In the genomic region with DNA sequence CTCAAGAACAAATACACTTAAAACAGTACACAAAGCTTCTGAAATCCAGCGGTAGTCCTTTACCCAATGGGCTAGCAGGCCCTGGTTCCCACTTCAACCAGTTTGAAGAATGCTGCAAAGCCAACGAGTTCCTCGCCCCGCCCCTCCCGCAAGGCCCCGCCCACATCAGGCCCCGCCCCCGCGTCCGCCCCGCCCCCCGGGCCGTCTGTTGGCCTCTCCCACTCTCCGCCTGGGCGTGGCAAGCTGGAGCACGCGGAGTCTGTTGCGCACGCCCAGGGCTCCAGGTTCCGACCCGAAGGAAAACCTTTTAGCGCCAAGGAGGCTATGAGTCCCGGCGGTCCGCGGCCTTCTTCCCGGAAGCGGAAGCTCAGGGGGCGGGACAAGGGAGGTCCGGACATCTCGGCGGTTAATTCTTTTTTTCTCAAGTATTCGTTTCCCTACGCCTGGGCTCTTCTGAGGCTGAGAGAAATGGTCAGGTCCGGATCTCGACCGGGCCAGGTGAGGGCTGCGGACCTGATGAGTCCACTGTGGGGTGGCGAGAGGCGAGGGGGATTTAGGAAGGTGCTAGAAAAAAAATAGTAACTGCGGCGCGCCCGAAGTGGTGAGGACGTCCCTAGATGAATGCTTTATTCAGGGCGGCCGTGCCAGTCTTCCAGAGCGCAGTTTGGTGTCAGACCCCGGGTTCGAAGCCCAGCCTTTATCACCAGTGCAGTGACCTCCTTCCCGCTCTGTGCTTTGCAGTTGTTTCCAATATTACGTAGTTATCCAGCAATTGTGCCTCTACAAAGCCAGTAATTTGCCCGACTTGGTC, we compare ENCODE assay signal across 7 mouse cellular contexts. TPM values are rescaled to one million over a fixed set of nuclear protein-coding genes. Genes with fewer than 3 reads are reported as not detected.
A peak's percentile ranks its signal among the peaks of the same experiment; 100 is the strongest.
DNase-seq lines count a peak whose midpoint lies in the region; ATAC-seq lines count a peak whose summit lies in the region.

A gene (plus strand): TSS at position 283 of the 811 bp plus-strand sequence.

- DNase-seq in adrenal gland, postnatal 10 days, result peak; percentile 92
- peak; percentile 95 for DNase-seq in embryonic facial prominence, embryonic 10.5 days (ENCODE audit: low spot score)
- DNase-seq in kidney, adult 11 months, result peak; percentile 92
- peak; percentile 97 for DNase-seq in limb, embryonic 10.5 days (ENCODE audit: low spot score)
- DNase-seq in spleen, adult 12 weeks (ENCODE audit: low spot score), result peak; percentile 70

- H3K27me3 ChIP-seq in embryonic facial prominence, embryonic 10.5 days (replicated peaks; ENCODE audit: low read depth, poor library complexity, severe bottlenecking), result no peaks in the 10 kb centered on the region
- no peaks in the 10 kb centered on the region for H3K27me3 ChIP-seq in limb, embryonic 10.5 days (ENCODE audit: low read depth, poor library complexity, severe bottlenecking)
- no peaks in the 10 kb centered on the region for H3K27me3 ChIP-seq in midbrain, embryonic 13.5 days

- H3K4me1 ChIP-seq in embryonic facial prominence, embryonic 10.5 days, result peaks cover 13% of the 10 kb centered on the region
- peaks cover 11% of the 10 kb centered on the region for H3K4me1 ChIP-seq in limb, embryonic 10.5 days
- H3K4me1 ChIP-seq in midbrain, embryonic 13.5 days (replicated peaks), result peaks cover 6% of the 10 kb centered on the region

- H3K36me3 ChIP-seq in embryonic facial prominence, embryonic 10.5 days (replicated peaks), result peaks cover 7% of the 10 kb centered on the region
- H3K36me3 ChIP-seq in limb, embryonic 10.5 days, result peaks cover 7% of the 10 kb centered on the region; the same call in 1 of the 2 replicates
- no peaks in the 10 kb centered on the region for H3K36me3 ChIP-seq in midbrain, embryonic 13.5 days

- ATAC-seq in granulocyte monocyte progenitor cell, adult 5-6 weeks (replicated peaks; ENCODE audit: poor library complexity, severe bottlenecking), result peak; percentile 99
- peak; percentile 94 for ATAC-seq in midbrain, embryonic 13.5 days

- peak within 1 kb of the TSS; percentile 68 for H3K4me2 ChIP-seq in midbrain, embryonic 13.5 days (replicated peaks)

- no peaks in the 10 kb centered on the region for H3K9me3 ChIP-seq in embryonic facial prominence, embryonic 10.5 days
- no peaks in the 10 kb centered on the region for H3K9me3 ChIP-seq in limb, embryonic 10.5 days (replicated peaks)
- H3K9me3 ChIP-seq in midbrain, embryonic 13.5 days, result no peaks in the 10 kb centered on the region

- H3K4me3 ChIP-seq in embryonic facial prominence, embryonic 10.5 days, result peak within 1 kb of the TSS; percentile 84
- H3K4me3 ChIP-seq in limb, embryonic 10.5 days, result peak within 1 kb of the TSS; percentile 70
- H3K4me3 ChIP-seq in midbrain, embryonic 13.5 days (replicated peaks), result peak within 1 kb of the TSS; percentile 66

- under 1% methylated on average over 53 of the region's 53 CpGs for WGBS in embryonic facial prominence, embryonic 10.5 days
- WGBS in limb, embryonic 10.5 days, result 1% methylated on average over 53 of the region's 53 CpGs
- 1% methylated on average over 53 of the region's 53 CpGs for WGBS in midbrain, embryonic 13.5 days

- peak within 1 kb of the TSS; percentile 92 for H3K27ac ChIP-seq in embryonic facial prominence, embryonic 10.5 days (replicated peaks)
- H3K27ac ChIP-seq in limb, embryonic 10.5 days, result peak within 1 kb of the TSS; percentile 89
- peak within 1 kb of the TSS; percentile 84 for H3K27ac ChIP-seq in midbrain, embryonic 13.5 days

- peak within 1 kb of the TSS; percentile 63 for H3K9ac ChIP-seq in midbrain, embryonic 13.5 days (replicated peaks)

RNA-seq across cellular contexts. Expression of the gene that starts here (rescaled TPM):
- 1 to 10 TPM; 4.0 to 6.5 TPM for total RNA-seq in adrenal gland, postnatal 10 days (2021)
- 11.1 and 12.2 TPM in 2 replicates for polyA plus RNA-seq in embryonic facial prominence, embryonic 10.5 days (2016; fragmentation: Nextera tagmentation; extraction: Ambion mirVana)
- total RNA-seq in granulocyte monocyte progenitor cell, adult 5-6 weeks (2014; fragmentation: Nextera tagmentation), result 9.5 and 11.5 TPM in 2 replicates
- total RNA-seq in granulocyte monocyte progenitor cell, adult 5-6 weeks (2017), result 10.1 and 11.3 TPM in 2 replicates
- polyA plus RNA-seq in limb, embryonic 10.5 days (2016; fragmentation: Nextera tagmentation; extraction: Ambion mirVana), result 10.7 and 10.9 TPM in 2 replicates
- 5.5 TPM in 2 replicates for polyA plus RNA-seq in midbrain, embryonic 13.5 days (2015; fragmentation: Nextera tagmentation; extraction: Ambion mirVana)

Comparison
In these comparisons a context has a peak if more than half of its experiments do, and no peak if none do; other contexts are left out.
1. Peak in every context shown above with its lines: DNase-seq, ATAC-seq, H3K4me3 ChIP-seq and H3K27ac ChIP-seq.